In the genomic region with DNA sequence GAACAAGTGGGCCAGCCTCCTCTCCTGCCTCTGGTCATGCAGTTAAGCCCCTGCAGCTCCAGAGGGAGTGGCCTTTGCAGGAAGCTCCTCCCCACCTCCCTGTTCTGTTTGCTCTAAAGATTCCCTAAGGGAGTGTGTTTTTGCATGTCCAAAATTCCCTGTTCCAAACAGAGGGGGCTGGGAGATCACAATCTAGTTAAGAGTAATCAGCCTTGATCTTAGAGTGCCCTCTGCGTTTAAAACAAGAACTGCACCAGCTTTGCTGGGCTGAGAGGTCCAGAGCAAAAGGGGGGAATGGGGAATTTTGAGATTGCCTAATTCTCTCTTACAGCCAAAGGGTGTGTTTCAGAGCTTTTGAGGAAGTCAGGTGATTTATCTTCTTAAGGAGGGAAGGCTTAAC, we compare ENCODE assay signal across 7 mouse cellular contexts. TPM values are rescaled to one million over a fixed set of nuclear protein-coding genes. Genes with fewer than 3 reads are reported as not detected.
DNase-seq lines count a peak whose midpoint lies in the region; ATAC-seq and TF ChIP-seq lines count a peak whose summit lies in the region.
"Not testable (repeated sequence)": the region's sequence is repeated elsewhere in the genome, so short reads cannot be mapped to it uniquely, and the experiment has no call there.

A gene (minus strand): TSS at position 76 of the 400 bp plus-strand sequence.

- not testable (repeated sequence) for H3K27ac ChIP-seq in intestine, postnatal 0 days (ENCODE audit: low read depth, low read length)

- TF ChIP-seq CTCF in intestine, postnatal 0 days (IDR thresholded peaks at IDR 0.05; ENCODE audit: low read depth), result peak; percentile 70

- 0% methylated on average over 1 of the region's 1 CpGs for WGBS in intestine, postnatal 0 days

- H3K9ac ChIP-seq in intestine, postnatal 0 days (ENCODE audit: low read depth, low read length), result not testable (repeated sequence)

- H3K27me3 ChIP-seq in intestine, postnatal 0 days (replicated peaks; ENCODE audit: control insufficient read depth, insufficient read depth, low read length), result not testable (repeated sequence)

- DNase-seq in adrenal gland, adult 8-10 months, result peak; percentile 24
- peak; percentile 31 for DNase-seq in embryo, embryonic 10 days (ENCODE audit: low spot score)
- DNase-seq in gastrocnemius, postnatal 36 days, result peak in 1 of 2 experiments; percentile 64
- DNase-seq in left cerebral cortex, adult 11 months (ENCODE audit: low spot score), result peak; percentile 5
- DNase-seq in lung, postnatal 14 days, result peak; percentile 74
- peak; percentile 13 for DNase-seq in right cerebral cortex, postnatal 25 days

- not testable (repeated sequence) for H3K4me3 ChIP-seq in intestine, postnatal 0 days (ENCODE audit: low read depth, low read length)

- not testable (repeated sequence) for H3K9me3 ChIP-seq in intestine, postnatal 0 days (ENCODE audit: control insufficient read depth)

- not testable (repeated sequence) for H3K4me2 ChIP-seq in intestine, postnatal 0 days (replicated peaks; ENCODE audit: low read depth)

- intact Hi-C loops in gastrocnemius, postnatal 36 days (cut with DNase I), result not testable (repeated sequence)

- H3K4me1 ChIP-seq in intestine, postnatal 0 days (replicated peaks; ENCODE audit: control insufficient read depth, insufficient read depth, low read length), result not testable (repeated sequence)

- not testable (repeated sequence) for H3K36me3 ChIP-seq in intestine, postnatal 0 days (ENCODE audit: control insufficient read depth, insufficient read depth)

- ATAC-seq in intestine, postnatal 0 days, result peak; percentile 49; the same call in 1 of the 2 replicates

RNA-seq across cellular contexts. Expression of the gene that starts here (rescaled TPM):
- total RNA-seq in adrenal gland, adult 8-10 months (2022), result 100 to 1,000 TPM in 1 of 4 experiments, 10 to 100 TPM in 3; 46.9 to 107 (median 72.7) TPM
- total RNA-seq in gastrocnemius, postnatal 36 days (2021), result 10 to 100 TPM; 17.5 TPM
- 9.1 and 10.4 TPM in 2 replicates for polyA plus RNA-seq in intestine, postnatal 0 days (2015; fragmentation: Nextera tagmentation; extraction: Ambion mirVana)
